Mouse (Mus musculus) stomach, embryonic 16.5 days (tissue): ENCODE data around the gene Snap25. TPM values are rescaled to one million over a fixed set of nuclear protein-coding genes. Genes with fewer than 3 reads are reported as not detected.
A peak's percentile ranks its signal among the peaks of the same experiment; 100 is the strongest.

ENCODE experiments used
- ATAC-seq: fragments of 200-750 bp; cut with Nextera tagmentation; 2 replicates; pipeline ENCODE4 v1.8.0; 2017; ENCODE audit warnings: moderate number of reproducible peaks, moderate TSS enrichment; ENCODE audit not compliant: insufficient read depth, low FRiP score
- H3K27ac ChIP-seq: fragments of 300-500 bp; sonication (generic); 2 replicates; pipeline ENCODE4 v1.5.1; 2014; ENCODE audit warnings: low read length
- H3K27me3 ChIP-seq: fragments of 300-500 bp; sonication (generic); 2 replicates; pipeline ENCODE4 v1.6.1; 2014; ENCODE audit warnings: low read length, control low read depth, mixed read lengths; ENCODE audit not compliant: control insufficient read depth, insufficient read depth
- H3K36me3 ChIP-seq: fragments of 300-500 bp; sonication (generic); 2 replicates; pipeline ENCODE4 v1.6.1; 2014; ENCODE audit warnings: low read length; ENCODE audit not compliant: control insufficient read depth, insufficient read depth
- H3K4me1 ChIP-seq: fragments of 300-500 bp; sonication (generic); 2 replicates; pipeline ENCODE4 v1.6.1; 2014; ENCODE audit warnings: low read length, control low read depth, mixed read lengths; ENCODE audit not compliant: control insufficient read depth, insufficient read depth
- H3K4me2 ChIP-seq: fragments of 300-500 bp; sonication (generic); 2 replicates; pipeline ENCODE4 v1.6.1; 2014; ENCODE audit warnings: low read depth, low read length, mixed read lengths
- H3K4me3 ChIP-seq: fragments of 300-500 bp; sonication (generic); replicated peaks from 2 replicates; pipeline ENCODE4 v1.5.1; 2014; ENCODE audit warnings: mild to moderate bottlenecking, low read length
- H3K9ac ChIP-seq: fragments of 300-500 bp; sonication (generic); 2 replicates; pipeline ENCODE4 v1.6.1; 2014; ENCODE audit warnings: low read length
- H3K9me3 ChIP-seq: fragments of 300-500 bp; sonication (generic); replicated peaks from 2 replicates; pipeline ENCODE4 v1.6.1; 2016; ENCODE audit warnings: low read length, control low read depth; ENCODE audit not compliant: control insufficient read depth
- WGBS: fragments of 180-500 bp; shearing (Covaris S2); extraction: QIAGEN DNeasy Blood & Tissue Kit; methylation state at CpG from one replicate; pipeline ENCODE4 v1.1.7; 2014; 5-methylcytosine and 5-hydroxymethylcytosine counted together
- polyA plus RNA-seq: library from polyadenylated mRNA; unstranded; fragments of >200 nt; fragmentation: Nextera tagmentation; extraction: Ambion mirVana; gene quantifications from 2 replicates; pipeline ENCODE4 v1.2.1, GENCODE M21; 2015

Snap25 gene
- 11.3 and 12.3 TPM in 2 replicates for polyA plus RNA-seq

DNA sequence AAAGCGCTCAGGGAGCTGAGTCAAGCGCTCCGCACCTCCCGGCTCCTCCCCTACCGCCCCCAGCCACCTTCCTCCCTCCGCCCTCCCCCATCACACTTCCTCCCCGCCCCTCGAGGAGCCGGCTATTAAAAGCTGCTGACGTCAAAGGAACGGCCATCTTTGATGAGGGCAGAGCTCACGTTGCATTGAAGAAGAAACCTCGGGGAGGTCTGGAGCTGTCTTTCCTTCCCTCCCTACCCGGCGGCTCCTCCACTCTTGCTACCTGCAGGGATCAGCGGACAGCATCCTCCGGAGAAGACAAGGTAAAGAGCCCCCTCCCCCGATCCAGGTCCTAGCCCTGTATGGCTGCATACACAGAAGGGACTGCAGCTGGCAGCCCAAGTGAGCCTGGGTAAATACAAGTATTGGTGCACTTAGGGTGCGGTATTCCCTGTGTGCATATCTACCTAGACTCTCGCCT, at the start of gene Snap25:
Gene Snap25 (plus strand): TSS at position 155 of the 460 bp plus-strand sequence.
- peak within 1 kb of the TSS; percentile 47 for H3K4me2 ChIP-seq
- H3K4me1 ChIP-seq = no peaks in the 10 kb centered on the region
- 0 out of 2 replicates have a peak, but pooled peaks cover 2% of the 10 kb centered on the region for H3K27me3 ChIP-seq
- peak; percentile 35; the same call in 1 of the 2 replicates for ATAC-seq
- H3K9ac ChIP-seq = no peak within 1 kb of the TSS
- H3K27ac ChIP-seq = no peak within 1 kb of the TSS
- H3K9me3 ChIP-seq = no peaks in the 10 kb centered on the region
- under 1% methylated on average over 20 of the region's 20 CpGs for WGBS
- H3K36me3 ChIP-seq = no peaks in the 10 kb centered on the region
- H3K4me3 ChIP-seq = peak within 1 kb of the TSS; percentile 23

- H3K9me3 ChIP-seq = no peaks in the 10 kb centered on the region
- H3K27ac ChIP-seq = no peak overlapping the region
- H3K27me3 ChIP-seq = no peaks in the 10 kb centered on the region
- no peak for ATAC-seq
- no peaks in the 10 kb centered on the region for H3K36me3 ChIP-seq
- 68% methylated on average over 1 of the region's 1 CpGs for WGBS
- no peak overlapping the region for H3K4me2 ChIP-seq
- peaks cover 6% of the 10 kb centered on the region for H3K4me1 ChIP-seq
- no peak overlapping the region for H3K4me3 ChIP-seq
- H3K9ac ChIP-seq = no peak overlapping the region
These were observed 46.3 kb upstream of the Snap25 start for GRCm38 (mm10) chr2:136666951-136667350.

DNA sequence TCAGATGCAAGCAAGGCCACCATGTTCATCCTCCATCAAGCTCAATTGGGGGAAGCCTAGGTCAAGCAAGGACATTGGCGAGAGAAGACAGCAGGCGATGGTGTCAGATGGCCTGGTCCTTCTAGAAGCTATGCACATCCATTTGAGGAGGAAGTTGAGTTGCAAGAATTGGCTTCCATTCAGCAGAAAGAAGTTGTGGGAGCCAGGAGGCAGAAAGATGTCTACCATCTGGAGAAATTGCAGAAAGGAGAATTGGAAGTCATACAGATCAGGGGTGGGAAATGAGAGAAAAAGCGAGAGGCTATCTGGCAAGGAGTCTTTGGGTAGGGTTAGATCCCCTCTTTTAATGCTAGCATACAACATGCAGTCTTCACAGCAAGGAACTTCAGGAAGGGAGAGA, 44.1 kb upstream of the Snap25 start:
- WGBS = 53% methylated on average over 3 of the region's 3 CpGs
- H3K27me3 ChIP-seq = no peaks in the 10 kb centered on the region
- H3K27ac ChIP-seq = peak overlapping the region; percentile 36

DNA sequence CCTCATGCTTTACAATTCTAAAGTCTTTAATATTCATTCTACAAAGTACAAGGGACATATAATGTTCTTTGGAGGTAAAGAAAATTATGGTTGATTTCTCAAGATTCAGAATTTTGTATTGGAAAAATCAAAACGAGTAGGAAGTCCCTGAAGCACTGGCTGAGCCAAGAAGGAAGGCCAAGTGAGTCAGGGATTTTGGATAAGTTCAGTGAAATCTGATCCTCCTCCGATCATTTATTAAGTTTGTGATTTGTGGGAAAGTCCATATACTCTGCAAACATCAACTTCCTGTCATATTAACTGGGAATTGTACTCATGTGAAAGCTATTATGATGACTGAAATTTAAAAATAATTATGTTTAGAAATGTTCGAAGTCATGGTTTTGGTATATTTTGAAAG, 43.6 kb upstream of the Snap25 start:
- Histone ChIP-seq H3K4me3 (no peak overlapping the region), H3K36me3 (no peaks in the 10 kb centered on the region), H3K4me2 (no peak overlapping the region), H3K9me3 (no peaks in the 10 kb centered on the region), H3K9ac (no peak overlapping the region), H3K27me3 (no peaks in the 10 kb centered on the region), H3K27ac (peak overlapping the region; percentile 36; the same call in 1 of the 2 replicates), H3K4me1 (peaks cover 6% of the 10 kb centered on the region)
- 47% methylated on average over 3 of the region's 3 CpGs for WGBS
- no peak for ATAC-seq

More for the DNA sequence above, 44.1 kb upstream of the Snap25 start:
- no peak overlapping the region for H3K4me3 ChIP-seq
- peak; percentile 33; the same call in 1 of the 2 replicates for ATAC-seq
- no peaks in the 10 kb centered on the region for H3K9me3 ChIP-seq
- no peaks in the 10 kb centered on the region for H3K36me3 ChIP-seq
- H3K4me2 ChIP-seq = no peak overlapping the region
- H3K4me1 ChIP-seq = peaks cover 6% of the 10 kb centered on the region
- H3K9ac ChIP-seq = no peak overlapping the region

GRCm38 (mm10) chr2:136670539-136671271, 42.5 kb upstream of the Snap25 start:
- no peak overlapping the region for H3K4me3 ChIP-seq
- 37% methylated on average over 9 of the region's 9 CpGs for WGBS
- H3K9me3 ChIP-seq = no peaks in the 10 kb centered on the region
- ATAC-seq = no peak
- H3K4me1 ChIP-seq = peaks cover 6% of the 10 kb centered on the region
- H3K4me2 ChIP-seq = no peak overlapping the region
- no peaks in the 10 kb centered on the region for H3K36me3 ChIP-seq
- peak overlapping the region; percentile 52 for H3K27ac ChIP-seq
- no peaks in the 10 kb centered on the region for H3K27me3 ChIP-seq
- H3K9ac ChIP-seq = no peak overlapping the region

DNA sequence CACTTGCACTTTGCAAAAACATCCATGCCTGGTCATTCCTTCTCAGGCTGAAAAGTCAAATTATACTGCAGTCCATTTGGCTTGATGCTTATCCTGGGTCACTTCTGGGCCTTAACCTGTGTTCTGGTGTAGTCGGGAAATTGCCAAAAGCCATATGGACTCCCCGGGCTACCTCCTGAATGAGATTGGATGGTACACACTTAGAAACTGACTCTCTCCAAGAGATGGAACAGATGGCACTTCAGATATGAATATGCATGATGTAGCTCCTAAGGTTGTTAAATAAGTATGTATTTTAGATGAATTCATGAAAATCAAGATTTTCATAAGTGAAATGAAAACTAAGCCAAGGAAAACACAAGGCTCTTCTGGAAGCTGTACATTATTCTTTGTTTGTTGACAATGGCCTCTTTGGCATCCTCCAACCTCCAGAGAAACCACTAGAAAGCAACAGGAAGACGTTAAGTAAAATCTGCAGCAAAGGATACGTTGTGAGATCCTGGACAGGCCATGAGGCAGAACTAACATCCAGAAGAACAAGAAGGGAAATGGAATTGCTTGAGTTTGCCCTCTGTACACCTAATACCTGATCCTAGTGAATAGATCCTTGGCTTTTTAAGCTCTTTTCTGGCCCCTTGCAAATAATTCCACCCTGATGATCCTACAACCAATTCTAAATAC, 39.0 kb upstream of the Snap25 start:
- no peaks in the 10 kb centered on the region for H3K27me3 ChIP-seq
- no peak overlapping the region for H3K27ac ChIP-seq
- H3K4me3 ChIP-seq = no peak overlapping the region
- H3K4me2 ChIP-seq = no peak overlapping the region
- ATAC-seq = no peak
- H3K9me3 ChIP-seq = no peaks in the 10 kb centered on the region
- no peaks in the 10 kb centered on the region for H3K36me3 ChIP-seq
- H3K4me1 ChIP-seq = peaks cover 21% of the 10 kb centered on the region
- 73% methylated on average over 4 of the region's 4 CpGs for WGBS
- no peak overlapping the region for H3K9ac ChIP-seq

GRCm38 (mm10) chr2:136676196-136676595, 37.1 kb upstream of the Snap25 start:
- Histone ChIP-seq H3K4me2 (no peak overlapping the region), H3K4me3 (no peak overlapping the region), H3K9me3 (no peaks in the 10 kb centered on the region), H3K4me1 (peaks cover 18% of the 10 kb centered on the region), H3K9ac (no peak overlapping the region), H3K36me3 (no peaks in the 10 kb centered on the region), H3K27me3 (no peaks in the 10 kb centered on the region), H3K27ac (no peak overlapping the region)
- no peak for ATAC-seq
- WGBS = 85% methylated on average over 2 of the region's 2 CpGs

- no peaks in the 10 kb centered on the region for H3K9me3 ChIP-seq
- 43% methylated on average over 8 of the region's 8 CpGs for WGBS
- no peaks in the 10 kb centered on the region for H3K36me3 ChIP-seq
- no peaks in the 10 kb centered on the region for H3K27me3 ChIP-seq
- no peak; the same call in 1 of the 2 replicates for ATAC-seq
- no peak overlapping the region for H3K4me3 ChIP-seq
- H3K27ac ChIP-seq = no peak overlapping the region
- no peak overlapping the region for H3K4me2 ChIP-seq
- H3K9ac ChIP-seq = no peak overlapping the region
- H3K4me1 ChIP-seq = peaks cover 18% of the 10 kb centered on the region
These were observed 36.3 kb upstream of the Snap25 start for GRCm38 (mm10) chr2:136676918-136677445.
